Mouse (Mus musculus): ENCODE measurements around the gene Slitrk3. TPM values are rescaled to one million over a fixed set of nuclear protein-coding genes. Genes with fewer than 3 reads are reported as not detected.
"Not testable (repeated sequence)": the region's sequence is repeated elsewhere in the genome, so short reads cannot be mapped to it uniquely, and the experiment has no call there.

The Slitrk3 gene
- polyA plus RNA-seq (2015; fragmentation: Nextera tagmentation; extraction: Ambion mirVana): 21.6 and 22.4 TPM in 2 replicates

DNA sequence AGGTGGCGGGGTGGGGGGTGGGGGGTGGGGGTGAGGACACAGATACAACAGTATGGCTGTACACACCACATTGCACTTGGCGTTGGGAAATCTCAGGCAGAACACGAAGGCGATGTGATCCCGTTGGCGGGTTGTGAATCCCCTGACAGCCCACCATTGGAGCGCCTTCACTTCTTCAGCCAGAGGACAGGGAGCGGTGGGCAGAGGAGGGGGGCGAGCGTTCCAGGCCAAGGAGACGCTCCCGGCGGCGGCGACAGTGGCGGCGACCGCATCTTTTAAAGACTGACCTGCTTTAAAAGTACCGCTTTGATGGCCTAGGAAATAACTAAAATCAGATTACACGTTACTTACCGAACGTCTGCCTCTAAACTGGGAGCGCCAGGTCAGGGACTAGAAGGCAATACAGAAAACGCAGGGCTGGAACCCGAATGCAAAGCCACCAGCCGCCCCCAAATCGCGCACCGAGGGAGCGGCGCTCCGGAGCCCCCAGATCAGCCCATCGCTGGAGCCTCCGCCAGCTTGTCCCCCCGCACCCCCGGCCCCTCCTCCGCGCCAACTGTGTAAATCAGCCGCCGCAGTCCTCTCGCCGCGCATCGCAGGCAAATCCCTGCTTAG is at the start of gene Slitrk3:
Gene Slitrk3 (minus strand): TSS at position 607 of the 615 bp plus-strand sequence.
- H3K27me3 ChIP-seq (replicated peaks): no peaks in the 10 kb centered on the region
- no peaks in the 10 kb centered on the region for H3K36me3 ChIP-seq (replicated peaks)
- WGBS: under 1% methylated on average over 44 of the region's 44 CpGs
- H3K4me1 ChIP-seq: peaks cover 20% of the 10 kb centered on the region
- peak within 1 kb of the TSS; percentile 88 for H3K27ac ChIP-seq
- ATAC-seq (replicated peaks): peak; percentile 78
- peak within 1 kb of the TSS; percentile 79 for H3K9ac ChIP-seq
- no peaks in the 10 kb centered on the region for H3K9me3 ChIP-seq
- peak within 1 kb of the TSS; percentile 70 for H3K4me3 ChIP-seq
- H3K4me2 ChIP-seq: peak within 1 kb of the TSS; percentile 73

DNA sequence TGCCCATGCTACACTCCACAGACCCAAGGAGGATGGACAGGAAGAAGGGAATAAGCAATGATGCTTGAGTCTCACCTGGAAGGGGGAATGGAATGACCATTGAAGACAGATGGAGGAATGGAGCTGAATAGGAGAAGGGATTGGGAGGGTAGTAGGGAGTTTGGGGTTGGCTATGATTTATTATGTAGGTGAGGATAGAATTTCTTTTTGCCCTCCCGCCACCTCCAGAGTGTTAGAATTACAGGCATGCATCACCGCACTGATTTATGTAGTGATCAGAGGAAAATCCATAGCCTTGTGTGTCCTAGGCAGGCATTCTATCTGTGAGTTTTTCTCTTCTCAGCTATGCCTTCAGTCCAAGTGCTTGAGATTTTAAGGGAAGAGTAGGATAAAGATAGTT is 36.8 kb upstream of the Slitrk3 start:
- 89% methylated on average over 2 of the region's 2 CpGs for WGBS
- not testable (repeated sequence) for H3K9ac ChIP-seq; H3K4me2 ChIP-seq; H3K36me3 ChIP-seq (replicated peaks); ATAC-seq (replicated peaks); H3K27me3 ChIP-seq (replicated peaks); H3K4me3 ChIP-seq; H3K9me3 ChIP-seq; H3K27ac ChIP-seq; H3K4me1 ChIP-seq

DNA sequence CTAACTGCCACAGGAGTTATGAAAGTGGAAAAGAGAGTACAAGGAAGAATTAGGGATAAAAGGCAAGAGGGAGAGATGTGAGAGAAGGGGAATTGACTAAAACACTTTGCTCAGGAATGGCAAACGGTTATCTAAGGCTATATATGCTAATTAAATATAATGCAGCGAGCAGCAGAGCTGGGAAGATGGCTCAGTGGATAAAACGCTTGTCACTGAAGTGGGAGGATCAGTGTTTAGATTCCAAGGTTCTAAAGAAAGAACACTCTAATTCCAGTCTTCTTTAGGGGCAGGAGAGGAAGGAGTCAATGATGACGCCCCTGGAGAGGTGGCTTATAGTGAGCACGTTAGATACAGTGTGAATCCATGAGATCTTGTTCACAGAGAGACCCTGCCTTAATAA is 27.0 kb upstream of the Slitrk3 start:
- Histone ChIP-seq H3K4me1 (no peaks in the 10 kb centered on the region), H3K4me2 (no peak overlapping the region), H3K27me3 (replicated peaks) (no peaks in the 10 kb centered on the region), H3K27ac (no peak overlapping the region), H3K4me3 (no peak overlapping the region), H3K9me3 (no peaks in the 10 kb centered on the region), H3K36me3 (replicated peaks) (no peaks in the 10 kb centered on the region), H3K9ac (no peak overlapping the region)
- 66% methylated on average over 5 of the region's 5 CpGs for WGBS
- no peak for ATAC-seq (replicated peaks)

DNA sequence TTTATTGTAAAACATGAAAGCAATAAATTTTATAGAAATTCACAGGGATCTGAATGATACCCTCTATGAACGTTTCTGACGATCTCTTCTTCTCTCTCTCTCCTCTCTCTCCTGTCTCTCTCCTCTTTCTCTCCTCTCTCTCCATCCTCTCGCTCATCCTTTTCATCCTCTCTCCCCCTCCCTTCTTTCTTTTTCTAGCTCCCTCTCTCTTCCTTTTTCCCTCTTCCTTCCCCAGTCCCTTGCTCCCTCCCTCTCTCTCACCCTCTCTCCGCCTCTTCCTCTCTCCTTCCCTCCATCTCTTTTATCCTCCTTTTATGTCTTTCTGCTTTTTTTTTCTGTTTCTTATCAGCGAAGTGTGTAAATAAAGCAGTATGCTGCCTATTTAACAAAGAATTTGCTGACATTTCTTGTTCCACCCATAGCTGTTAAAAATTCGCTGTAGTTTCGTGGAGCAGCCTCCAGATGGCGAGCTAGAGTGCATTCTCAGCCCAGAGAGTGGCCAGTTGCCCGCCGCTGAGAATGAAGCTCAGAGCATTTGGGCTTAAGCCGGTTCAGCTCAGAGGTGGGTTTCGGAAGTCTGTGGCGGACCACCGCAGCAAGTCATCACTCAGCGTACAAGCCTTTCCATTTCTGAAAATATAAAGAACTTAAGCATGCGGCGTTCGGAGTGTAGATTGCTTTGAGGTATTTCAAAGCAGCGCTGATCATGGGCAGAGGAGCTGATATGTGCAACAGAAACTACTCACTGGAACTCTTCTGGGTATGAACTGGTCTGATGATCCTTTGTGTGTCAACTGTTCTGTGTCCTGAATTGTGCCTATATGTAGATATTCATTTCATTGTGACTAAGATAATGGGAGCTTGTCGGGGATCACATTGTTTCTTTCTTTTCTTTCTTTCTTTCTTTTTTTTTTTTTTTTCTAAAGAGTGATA is 8.5 kb upstream of the Slitrk3 start:
- no peaks in the 10 kb centered on the region for H3K27me3 ChIP-seq (replicated peaks)
- H3K9me3 ChIP-seq: no peaks in the 10 kb centered on the region
- 7% methylated on average over 20 of the region's 20 CpGs for WGBS
- H3K4me2 ChIP-seq: peak overlapping the region; percentile 49
- peak overlapping the region; percentile 46 for H3K4me3 ChIP-seq
- no peaks in the 10 kb centered on the region for H3K36me3 ChIP-seq (replicated peaks)
- H3K9ac ChIP-seq: peak overlapping the region; percentile 48; the same call in 1 of the 2 replicates
- peaks cover 8% of the 10 kb centered on the region; the same call in 1 of the 2 replicates for H3K4me1 ChIP-seq
- peak overlapping the region; percentile 72 for H3K27ac ChIP-seq
- peak; percentile 90 for ATAC-seq (replicated peaks)

DNA sequence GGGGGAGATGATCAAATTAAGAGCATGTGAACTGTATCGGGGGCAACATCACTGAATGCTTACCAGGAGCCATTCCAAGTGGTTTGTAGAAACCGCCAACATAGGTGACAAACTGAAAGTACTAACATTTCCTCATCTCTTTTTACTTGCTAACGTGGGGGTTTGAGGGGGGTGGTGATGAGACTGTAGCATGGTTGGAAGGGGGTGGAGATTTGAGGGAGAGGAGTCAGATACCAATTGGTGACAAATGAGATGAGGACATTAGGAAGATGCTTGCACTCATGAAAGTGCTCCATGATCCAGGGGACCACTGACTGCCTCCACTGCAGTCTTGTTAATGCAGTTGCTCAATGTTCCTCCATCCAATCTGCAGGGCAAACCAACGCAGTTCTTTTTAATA is 587 bp upstream of the Slitrk3 start:
- peaks cover 19% of the 10 kb centered on the region for H3K4me1 ChIP-seq
- peak overlapping the region; percentile 73 for H3K4me2 ChIP-seq
- no peak for ATAC-seq (replicated peaks)
- WGBS: 19% methylated on average over 4 of the region's 4 CpGs
- no peaks in the 10 kb centered on the region for H3K9me3 ChIP-seq
- H3K9ac ChIP-seq: 0 out of 2 replicates have a peak overlapping the region, but pooled peaks have one; percentile 15
- H3K4me3 ChIP-seq: peak overlapping the region; percentile 70
- no peaks in the 10 kb centered on the region for H3K36me3 ChIP-seq (replicated peaks)
- peak overlapping the region; percentile 9; the same call in 1 of the 2 replicates for H3K27ac ChIP-seq
- no peaks in the 10 kb centered on the region for H3K27me3 ChIP-seq (replicated peaks)

DNA sequence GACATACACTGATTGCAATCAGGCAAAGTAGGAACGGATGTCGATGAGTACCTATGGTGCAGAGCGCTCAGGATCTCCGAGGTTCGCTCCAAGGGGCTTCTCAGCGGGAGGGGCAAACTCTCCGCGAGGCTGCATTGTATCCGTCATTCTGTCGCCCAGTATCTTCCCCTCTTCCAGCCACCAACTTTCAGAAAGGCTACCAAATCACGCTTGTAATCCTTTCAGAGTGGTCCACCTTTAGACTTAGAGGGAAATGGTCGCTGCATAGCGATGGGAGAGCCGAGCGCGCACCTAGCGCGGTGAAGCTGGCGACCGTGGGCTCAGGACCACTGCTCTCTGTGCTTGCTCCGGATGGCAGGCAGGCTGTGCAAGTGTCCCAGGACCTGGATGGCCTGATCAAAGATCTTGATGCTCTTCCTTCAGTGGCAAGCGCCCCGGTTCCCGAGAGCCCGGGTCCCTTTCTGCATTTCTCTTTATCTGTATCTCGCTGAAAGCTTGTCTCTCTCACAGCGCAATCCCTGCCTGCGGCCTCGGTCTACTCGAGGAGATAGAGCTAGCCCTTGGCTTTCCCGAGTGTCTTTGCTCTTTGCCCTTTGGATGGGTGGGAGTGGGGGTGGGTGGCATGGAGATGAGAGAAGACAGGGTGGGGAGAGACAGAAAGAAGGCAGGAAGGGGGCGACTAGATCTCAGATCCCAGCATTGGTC is 959 bp downstream of the Slitrk3 start:
- H3K27ac ChIP-seq: peak overlapping the region; percentile 88
- peak overlapping the region; percentile 73 for H3K4me2 ChIP-seq
- WGBS: under 1% methylated on average over 32 of the region's 32 CpGs
- peaks cover 23% of the 10 kb centered on the region for H3K4me1 ChIP-seq
- H3K9me3 ChIP-seq: no peaks in the 10 kb centered on the region
- H3K4me3 ChIP-seq: peak overlapping the region; percentile 70
- no peaks in the 10 kb centered on the region for H3K36me3 ChIP-seq (replicated peaks)
- peak; percentile 64 for ATAC-seq (replicated peaks)
- no peaks in the 10 kb centered on the region for H3K27me3 ChIP-seq (replicated peaks)
- H3K9ac ChIP-seq: peak overlapping the region; percentile 79

DNA sequence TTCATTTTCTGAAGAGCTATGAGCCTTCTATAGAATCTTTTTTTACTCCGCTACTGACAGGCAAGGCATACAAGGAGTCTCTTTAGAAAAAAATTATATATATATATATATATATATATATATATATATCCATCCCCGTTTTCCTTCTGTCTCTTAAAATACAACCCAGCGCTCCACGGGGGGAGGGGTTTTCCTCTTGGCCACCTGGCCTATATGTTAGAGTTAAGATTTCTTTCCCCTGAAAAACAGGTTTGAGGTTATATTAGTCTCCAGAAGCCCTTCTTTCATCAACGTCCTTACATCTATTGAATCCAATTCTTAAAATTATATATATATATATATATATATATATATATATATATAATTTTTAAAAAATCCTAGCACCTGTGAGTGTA is 1.6 kb downstream of the Slitrk3 start:
- peak overlapping the region; percentile 53; the same call in 1 of the 2 replicates for H3K27ac ChIP-seq
- peak overlapping the region; percentile 73 for H3K4me2 ChIP-seq
- no peaks in the 10 kb centered on the region for H3K9me3 ChIP-seq
- ATAC-seq (replicated peaks): no peak
- H3K36me3 ChIP-seq (replicated peaks): no peaks in the 10 kb centered on the region
- peaks cover 23% of the 10 kb centered on the region for H3K4me1 ChIP-seq
- H3K9ac ChIP-seq: peak overlapping the region; percentile 52
- H3K4me3 ChIP-seq: peak overlapping the region; percentile 70
- 33% methylated on average over 5 of the region's 5 CpGs for WGBS
- no peaks in the 10 kb centered on the region for H3K27me3 ChIP-seq (replicated peaks)

DNA sequence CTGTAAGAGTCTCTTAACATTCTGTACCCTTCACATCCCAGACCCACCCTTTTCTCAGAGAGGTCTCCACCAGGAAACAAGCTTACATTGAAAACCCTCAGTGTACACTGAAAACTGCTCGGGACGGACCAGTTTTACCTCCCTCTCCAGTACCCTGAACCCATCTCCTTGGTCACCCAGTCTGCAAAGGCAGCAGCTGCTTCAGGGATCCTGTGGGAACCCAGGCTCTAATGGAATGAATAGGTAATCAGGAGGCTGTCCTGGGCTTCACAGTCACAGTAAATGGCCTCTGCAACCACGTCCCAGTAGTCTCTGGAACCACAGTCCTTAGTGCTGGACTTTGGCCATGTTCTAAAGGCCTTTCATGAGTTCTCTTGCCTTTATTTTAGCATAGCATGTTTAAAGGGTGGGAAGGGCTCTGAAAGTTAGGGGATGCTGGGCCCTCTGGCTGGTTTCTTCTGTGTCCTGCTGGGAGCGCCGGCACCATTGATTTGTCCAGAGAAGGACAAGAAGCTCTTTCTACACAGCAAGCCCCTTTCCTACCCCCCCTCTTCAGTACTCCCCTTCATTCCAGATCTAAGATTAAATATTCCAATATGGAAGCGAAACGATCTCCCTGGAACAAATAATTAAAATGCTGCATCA is 2.1 kb downstream of the Slitrk3 start:
- Histone ChIP-seq H3K27me3 (replicated peaks) (no peaks in the 10 kb centered on the region), H3K4me1 (peaks cover 23% of the 10 kb centered on the region), H3K36me3 (replicated peaks) (no peaks in the 10 kb centered on the region), H3K9me3 (no peaks in the 10 kb centered on the region), H3K4me2 (peak overlapping the region; percentile 73), H3K4me3 (peak overlapping the region; percentile 70), H3K9ac (peak overlapping the region; percentile 52), H3K27ac (peak overlapping the region; percentile 53)
- no peak for ATAC-seq (replicated peaks)
- 33% methylated on average over 7 of the region's 7 CpGs for WGBS

DNA sequence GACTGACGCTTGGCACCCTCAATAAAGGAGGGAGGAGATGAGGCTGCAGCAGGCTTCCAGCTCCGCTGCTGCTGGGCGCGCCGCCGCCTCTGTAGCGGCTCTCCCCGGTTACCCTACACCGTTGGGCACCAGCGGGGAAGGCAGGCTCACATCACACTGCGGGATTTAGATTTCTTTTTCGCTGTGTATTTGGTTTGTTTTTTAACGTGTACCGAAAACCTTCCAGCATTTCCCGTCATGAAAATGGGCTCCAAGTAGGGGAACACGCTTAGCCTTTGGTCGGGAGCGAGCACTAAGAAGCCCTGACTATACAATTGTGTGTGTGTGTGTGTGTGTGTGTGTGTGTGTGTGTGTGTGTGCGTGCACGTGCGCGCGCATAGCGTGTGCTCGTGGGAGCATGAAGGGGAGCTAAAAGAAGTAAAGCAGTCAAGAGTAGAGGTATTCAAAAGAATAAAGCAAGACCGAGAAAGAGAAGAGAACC is 4.1 kb downstream of the Slitrk3 start:
- no peaks in the 10 kb centered on the region for H3K9me3 ChIP-seq
- H3K9ac ChIP-seq: peak overlapping the region; percentile 50
- peak; percentile 77 for ATAC-seq (replicated peaks)
- WGBS: 1% methylated on average over 26 of the region's 26 CpGs
- peaks cover 23% of the 10 kb centered on the region for H3K4me1 ChIP-seq
- H3K36me3 ChIP-seq (replicated peaks): peaks cover 15% of the 10 kb centered on the region; the same call in 1 of the 2 replicates
- no peaks in the 10 kb centered on the region for H3K27me3 ChIP-seq (replicated peaks)
- peak overlapping the region; percentile 47 for H3K4me3 ChIP-seq
- H3K27ac ChIP-seq: peak overlapping the region; percentile 79
- H3K4me2 ChIP-seq: peak overlapping the region; percentile 65

DNA sequence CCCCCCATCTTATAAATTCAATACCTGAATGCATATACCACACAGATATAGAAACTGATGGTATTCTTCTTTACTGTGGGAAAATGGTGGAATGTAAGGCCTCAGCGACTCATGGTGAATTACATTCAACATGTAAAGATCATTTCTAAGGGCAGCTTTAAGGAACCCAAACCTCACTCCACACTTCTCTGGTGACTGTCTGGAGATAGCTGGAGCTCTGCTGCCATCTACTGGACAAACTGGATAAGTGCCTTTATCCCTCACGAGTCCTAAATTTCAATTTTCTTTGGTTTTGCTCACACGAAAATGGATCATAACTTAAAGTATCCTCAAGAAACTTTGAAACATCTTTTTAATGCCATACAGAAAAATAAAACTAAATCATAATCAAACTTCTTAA is 11.4 kb downstream of the Slitrk3 start:
- Histone ChIP-seq H3K9me3 (no peaks in the 10 kb centered on the region), H3K4me1 (no peaks in the 10 kb centered on the region), H3K9ac (no peak overlapping the region), H3K4me2 (no peak overlapping the region), H3K27me3 (replicated peaks) (no peaks in the 10 kb centered on the region), H3K4me3 (no peak overlapping the region), H3K36me3 (replicated peaks) (peaks cover 15% of the 10 kb centered on the region; the same call in 1 of the 2 replicates), H3K27ac (no peak overlapping the region)
- 0% methylated on average over 3 of the region's 3 CpGs for WGBS
- peak; percentile 81; the same call in 1 of the 2 replicates for ATAC-seq (replicated peaks)

DNA sequence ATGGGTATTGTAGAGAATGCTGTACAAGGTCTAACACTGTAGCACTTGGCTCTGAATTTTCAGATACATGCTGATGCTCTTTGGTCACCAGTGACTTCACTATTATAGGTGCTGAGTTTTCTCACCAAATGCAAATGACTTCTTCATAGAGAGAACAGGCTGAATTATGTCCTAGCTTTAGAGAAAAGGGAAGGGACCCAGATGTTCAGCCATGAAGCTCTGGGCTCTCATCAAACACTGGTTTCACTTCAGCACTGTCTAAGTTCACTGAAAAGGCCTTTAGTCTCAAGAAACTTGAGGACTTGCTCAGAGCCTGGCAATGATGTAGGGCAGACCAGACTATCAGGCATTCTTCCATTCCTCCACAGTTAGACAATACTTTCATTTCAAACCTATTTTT is 15.3 kb downstream of the Slitrk3 start:
- Histone ChIP-seq H3K9me3 (no peaks in the 10 kb centered on the region), H3K27ac (no peak overlapping the region), H3K4me1 (no peaks in the 10 kb centered on the region), H3K4me2 (no peak overlapping the region), H3K4me3 (no peak overlapping the region), H3K9ac (no peak overlapping the region), H3K27me3 (replicated peaks) (no peaks in the 10 kb centered on the region), H3K36me3 (replicated peaks) (no peaks in the 10 kb centered on the region)
- no peak for ATAC-seq (replicated peaks)

Measured in midbrain, embryonic 15.5 days (tissue).